Mouse (Mus musculus) liver, adult 2 months (tissue): ENCODE results near the gene Cd46. TPM values are rescaled to one million over a fixed set of nuclear protein-coding genes. Genes with fewer than 3 reads are reported as not detected.

Experiments used
- DNase-seq: peaks from one replicate; pipeline ENCODE4 v3.0.0-alpha.2; 2011; ENCODE audit warnings: low read depth, low spot score; ENCODE audit errors: extremely low read depth
- H3K27ac ChIP-seq: fragments of 200-500 bp; replicated peaks from 2 replicates; pipeline ENCODE4 v1.5.1; 2012; ENCODE audit warnings: low read depth, mild to moderate bottlenecking, control low read depth, inconsistent platforms, low read length; ENCODE audit not compliant: insufficient read depth
- H3K27me3 ChIP-seq: fragments of 200-500 bp; 2 replicates; pipeline ENCODE4 v1.6.1; 2012; ENCODE audit warnings: mild to moderate bottlenecking, moderate library complexity, low read length, inconsistent platforms; ENCODE audit not compliant: control insufficient read depth, insufficient read depth
- H3K36me3 ChIP-seq: fragments of 200-500 bp; 2 replicates; pipeline ENCODE4 v1.6.1; 2012; ENCODE audit warnings: low read length, inconsistent platforms; ENCODE audit not compliant: control insufficient read depth, insufficient read depth
- H3K4me1 ChIP-seq: fragments of 200-500 bp; 2 replicates; pipeline ENCODE4 v1.6.1; 2011; ENCODE audit warnings: low read length; ENCODE audit not compliant: control insufficient read depth, insufficient read depth
- H3K4me3 ChIP-seq: fragments of 200-500 bp; 2 replicates; pipeline ENCODE4 v1.5.1; 2011; ENCODE audit warnings: low read depth, mild to moderate bottlenecking, control low read depth, low read length, moderate library complexity; ENCODE audit not compliant: insufficient read depth
- H3K79me2 ChIP-seq: fragments of 200-500 bp; 2 replicates; pipeline ENCODE4 v1.6.1; 2012; ENCODE audit warnings: inconsistent platforms, mild to moderate bottlenecking, low read length, moderate library complexity; ENCODE audit not compliant: control insufficient read depth, insufficient read depth
- H3K9ac ChIP-seq: fragments of 200-500 bp; 2 replicates; pipeline ENCODE4 v1.6.1; 2012; ENCODE audit warnings: low read depth, mild to moderate bottlenecking, control low read depth, inconsistent platforms, low read length
- CTCF ChIP-seq: fragments of 200-500 bp; IDR thresholded peaks from 2 replicates; pipeline ENCODE4 v1.5.1; 2011; ENCODE audit warnings: low read depth, low read length, control low read depth
- POLR2A ChIP-seq: fragments of 200-500 bp; IDR thresholded peaks from 2 replicates; pipeline ENCODE4 v1.6.1; 2011; ENCODE audit warnings: low read length, control low read depth; ENCODE audit not compliant: insufficient read depth; ENCODE audit errors: extremely low read depth
- WGBS: fragments of 180-500 bp; shearing (Covaris S2); methylation state at CpG from one replicate; pipeline ENCODE4 v1.1.7; 2018; 5-methylcytosine and 5-hydroxymethylcytosine counted together
- polyA plus RNA-seq: library from polyadenylated mRNA; depleted of rRNA; stranded (reverse); fragments of >200 nt; gene quantifications from 2 replicates; pipeline ENCODE4 v1.2.3, GENCODE M21; 2012
- total RNA-seq: library from RNA; depleted of rRNA; stranded (reverse); fragments of >200 nt; gene quantifications from 2 replicates; pipeline ENCODE4 v1.2.3, GENCODE M21; 2014

Cd46 gene
- total and polyA plus RNA-seq, 2 experiments = 0.20 to 1.1 TPM

DNA sequence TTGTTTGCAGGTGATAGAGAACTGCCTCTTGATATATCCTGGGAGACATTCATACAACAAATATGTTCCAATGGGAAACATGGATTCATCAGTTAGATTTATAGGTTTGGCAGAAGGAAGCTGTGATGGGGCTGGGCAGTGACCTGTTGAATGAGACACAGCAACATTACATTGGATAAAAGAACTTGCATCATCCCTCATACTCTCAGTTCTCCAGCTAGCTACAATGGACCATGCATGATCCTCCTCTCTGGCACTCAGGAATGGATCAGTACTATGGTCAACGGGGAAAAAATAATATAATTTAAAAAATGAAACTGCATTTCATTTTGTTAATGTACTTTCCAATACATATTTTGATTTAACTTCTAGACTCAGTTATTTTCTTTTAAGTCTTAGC, 37.8 kb upstream of the Cd46 start:
- Histone ChIP-seq H3K79me2 (no peaks in the 10 kb centered on the region), H3K4me1 (peaks cover 1% of the 10 kb centered on the region; the same call in 1 of the 2 replicates), H3K4me3 (no peak overlapping the region), H3K36me3 (peaks cover 23% of the 10 kb centered on the region), H3K27me3 (no peaks in the 10 kb centered on the region), H3K9ac (no peak overlapping the region), H3K27ac (no peak overlapping the region)
- DNase-seq = no peak
- TF ChIP-seq CTCF (no peak), POLR2A (no peak)
- 76% methylated on average over 1 of the region's 1 CpGs for WGBS

DNA sequence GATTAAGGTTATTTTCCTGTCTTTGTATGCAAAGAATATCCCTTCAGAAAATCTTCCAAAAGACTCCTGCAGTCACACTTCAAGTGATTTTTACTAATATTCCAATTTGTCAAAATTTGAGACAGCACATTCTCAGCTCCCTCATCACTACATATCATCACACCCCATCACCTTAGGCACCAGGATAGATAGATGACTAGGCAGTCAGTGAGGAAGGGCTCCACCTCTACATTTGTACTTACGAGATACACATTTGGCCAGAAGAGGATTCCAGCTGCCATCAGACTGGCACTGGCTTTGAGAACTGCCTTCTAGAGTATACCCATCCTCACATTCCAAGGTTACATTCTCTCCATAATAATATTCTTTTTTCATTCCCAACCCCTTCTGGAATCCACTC, 22.4 kb upstream of the Cd46 start:
- Histone ChIP-seq H3K9ac (no peak overlapping the region), H3K27me3 (no peaks in the 10 kb centered on the region), H3K4me3 (no peak overlapping the region), H3K27ac (no peak overlapping the region), H3K79me2 (no peaks in the 10 kb centered on the region), H3K36me3 (peaks cover 43% of the 10 kb centered on the region), H3K4me1 (no peaks in the 10 kb centered on the region)
- no peak for DNase-seq
- 90% methylated on average over 1 of the region's 1 CpGs for WGBS
- TF ChIP-seq CTCF = no peak
- TF ChIP-seq POLR2A = no peak

DNA sequence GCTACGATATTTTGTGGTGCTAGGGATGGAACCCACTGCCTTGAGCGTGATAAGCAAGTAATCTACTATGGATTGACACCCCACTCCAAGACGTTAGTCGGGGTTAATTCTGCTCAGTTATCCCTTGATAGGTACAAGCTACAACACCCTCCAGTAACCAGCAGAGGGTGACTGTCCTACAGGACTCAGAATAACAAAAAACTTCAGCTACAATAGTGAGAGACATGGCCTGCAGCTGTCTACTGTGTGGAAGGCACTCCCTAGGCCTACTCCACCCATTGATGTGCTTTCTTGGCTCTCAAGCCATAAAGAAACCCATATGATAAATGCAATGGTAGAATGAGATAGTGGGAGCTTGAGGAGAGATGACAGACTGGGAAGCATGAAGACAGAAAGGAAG, 21.6 kb upstream of the Cd46 start:
- H3K27me3 ChIP-seq = no peaks in the 10 kb centered on the region
- H3K36me3 ChIP-seq = peaks cover 43% of the 10 kb centered on the region
- no peaks in the 10 kb centered on the region for H3K4me1 ChIP-seq
- H3K4me3 ChIP-seq = no peak overlapping the region
- DNase-seq = no peak
- no peak for TF ChIP-seq CTCF
- no peak for TF ChIP-seq POLR2A
- no peak overlapping the region for H3K9ac ChIP-seq
- no peak overlapping the region for H3K27ac ChIP-seq
- H3K79me2 ChIP-seq = no peaks in the 10 kb centered on the region
- WGBS = 95% methylated on average over 4 of the region's 4 CpGs

- DNase-seq = no peak
- H3K36me3 ChIP-seq = peaks cover 22% of the 10 kb centered on the region
Measured at GRCm38 (mm10) chr1:195100693-195101092, 8.6 kb upstream of the Cd46 start.

GRCm38 (mm10) chr1:195098004-195098403, 6.0 kb upstream of the Cd46 start:
- Histone ChIP-seq H3K9ac (no peak overlapping the region), H3K36me3 (peaks cover 7% of the 10 kb centered on the region), H3K4me3 (no peak overlapping the region), H3K4me1 (no peaks in the 10 kb centered on the region), H3K79me2 (no peaks in the 10 kb centered on the region), H3K27me3 (no peaks in the 10 kb centered on the region), H3K27ac (no peak overlapping the region)
- TF ChIP-seq POLR2A (no peak), CTCF (no peak)
- WGBS = 100% methylated on average over 1 of the region's 1 CpGs
- no peak for DNase-seq

More at GRCm38 (mm10) chr1:195100693-195101092, 8.6 kb upstream of the Cd46 start:
- WGBS = 51% methylated on average over 4 of the region's 4 CpGs
- H3K4me3 ChIP-seq = no peak overlapping the region
- no peak overlapping the region for H3K9ac ChIP-seq
- TF ChIP-seq CTCF (no peak), POLR2A (no peak)
- H3K79me2 ChIP-seq = no peaks in the 10 kb centered on the region
- no peak overlapping the region for H3K27ac ChIP-seq
- no peaks in the 10 kb centered on the region for H3K4me1 ChIP-seq
- no peaks in the 10 kb centered on the region for H3K27me3 ChIP-seq

GRCm38 (mm10) chr1:195091699-195092219, 290 bp downstream of the Cd46 start:
- DNase-seq = no peak
- 16% methylated on average over 11 of the region's 11 CpGs for WGBS

More at GRCm38 (mm10) chr1:195091699-195092219, 290 bp downstream of the Cd46 start:
- H3K4me3 ChIP-seq = peak overlapping the region; percentile 61
- peak overlapping the region; percentile 77 for H3K9ac ChIP-seq
- H3K27ac ChIP-seq = peak overlapping the region; percentile 85
- no peaks in the 10 kb centered on the region for H3K27me3 ChIP-seq
- no peak for TF ChIP-seq CTCF
- no peak for TF ChIP-seq POLR2A
- no peaks in the 10 kb centered on the region for H3K36me3 ChIP-seq
- H3K4me1 ChIP-seq = peaks cover 4% of the 10 kb centered on the region
- no peaks in the 10 kb centered on the region for H3K79me2 ChIP-seq
